Mouse (Mus musculus) ES-Bruce4 (cell line): ENCODE measurements around the gene Emsy. TPM values are rescaled to one million over a fixed set of nuclear protein-coding genes. Genes with fewer than 3 reads are reported as not detected.

ENCODE experiments used
- H3K27ac ChIP-seq: 2 replicates; pipeline ENCODE4 v1.5.1; 2012; ENCODE audit warnings: low read length, inconsistent platforms; ENCODE audit not compliant: insufficient read depth
- H3K27me3 ChIP-seq: 2 replicates; pipeline ENCODE4 v1.6.1; 2012; ENCODE audit warnings: mild to moderate bottlenecking, low read length, inconsistent platforms; ENCODE audit not compliant: control insufficient read depth, poor library complexity, insufficient read depth, severe bottlenecking
- H3K36me3 ChIP-seq: 2 replicates; pipeline ENCODE4 v1.6.1; 2012; ENCODE audit warnings: inconsistent platforms, mild to moderate bottlenecking, low read length, moderate library complexity; ENCODE audit not compliant: control insufficient read depth, poor library complexity, insufficient read depth, severe bottlenecking
- H3K4me1 ChIP-seq: one replicate; pipeline ENCODE4 v1.8.1; 2011; ENCODE audit warnings: low read length; ENCODE audit not compliant: control insufficient read depth, insufficient read depth
- H3K4me3 ChIP-seq: 2 replicates; pipeline ENCODE4 v1.5.1; 2011; ENCODE audit warnings: low read depth, mild to moderate bottlenecking, low read length
- H3K9ac ChIP-seq: 2 replicates; pipeline ENCODE4 v1.6.1; 2012; ENCODE audit warnings: low read depth, mild to moderate bottlenecking, inconsistent platforms; ENCODE audit not compliant: poor library complexity, severe bottlenecking
- H3K9me3 ChIP-seq: replicated peaks from 2 replicates; pipeline ENCODE4 v1.6.1; 2012; ENCODE audit warnings: mild to moderate bottlenecking, low read length, inconsistent platforms; ENCODE audit not compliant: control insufficient read depth, poor library complexity, insufficient read depth, severe bottlenecking
- CTCF ChIP-seq: IDR thresholded peaks from one replicate; pipeline ENCODE4 v1.8.1; 2011; ENCODE audit warnings: low read depth, low read length
- EP300 ChIP-seq: IDR thresholded peaks from 2 replicates; pipeline ENCODE4 v1.6.1; 2011; ENCODE audit warnings: low read depth, low read length; ENCODE audit not compliant: insufficient read depth
- POLR2A ChIP-seq: IDR thresholded peaks from one replicate; pipeline ENCODE4 v1.8.1; 2011; ENCODE audit warnings: low read length; ENCODE audit not compliant: insufficient read depth
- polyA plus RNA-seq: library from polyadenylated mRNA; stranded (reverse); fragments of >200 nt; gene quantifications from 2 replicates; pipeline ENCODE4 v1.2.4, GENCODE M21; 2011; ENCODE audit warnings: low read depth; ENCODE audit not compliant: missing spikeins, insufficient read depth, insufficient read length

Emsy gene
- polyA plus RNA-seq, 1 experiment = 61.2 TPM

GRCm38 (mm10) chr7:98698590-98698989 is 42.0 kb upstream of the Emsy start:
- peaks cover 2% of the 10 kb centered on the region for H3K4me1 ChIP-seq
- H3K9ac ChIP-seq = no peak overlapping the region
- no peak overlapping the region for H3K4me3 ChIP-seq
- H3K36me3 ChIP-seq = no peaks in the 10 kb centered on the region
- no peak for TF ChIP-seq EP300
- TF ChIP-seq POLR2A = no peak
- no peak for TF ChIP-seq CTCF
- H3K27me3 ChIP-seq = no peaks in the 10 kb centered on the region
- H3K27ac ChIP-seq = no peak overlapping the region
- no peaks in the 10 kb centered on the region for H3K9me3 ChIP-seq

DNA sequence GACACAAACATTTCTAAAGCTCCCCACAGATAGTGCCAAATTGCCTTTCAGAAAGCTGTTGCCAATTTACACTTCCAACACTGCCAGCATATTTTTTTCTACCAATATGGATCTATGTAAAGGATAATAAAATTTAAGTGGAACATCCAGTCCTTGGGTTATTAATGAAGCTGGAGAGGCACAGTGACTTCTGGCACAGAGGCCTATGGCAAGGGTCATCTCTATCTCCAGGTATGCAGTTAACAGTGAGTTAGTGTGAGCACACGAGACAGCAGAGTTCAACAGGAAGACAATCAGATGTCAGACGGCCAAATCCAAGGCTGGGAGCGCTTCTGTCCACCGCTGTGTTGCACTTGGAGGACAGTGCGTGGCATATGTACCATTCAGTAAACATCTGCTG is 41.5 kb upstream of the Emsy start:
- H3K9me3 ChIP-seq = no peaks in the 10 kb centered on the region
- peaks cover 3% of the 10 kb centered on the region for H3K4me1 ChIP-seq
- no peak overlapping the region for H3K9ac ChIP-seq
- no peaks in the 10 kb centered on the region for H3K27me3 ChIP-seq
- no peak overlapping the region for H3K27ac ChIP-seq
- H3K4me3 ChIP-seq = no peak overlapping the region
- no peaks in the 10 kb centered on the region for H3K36me3 ChIP-seq
- TF ChIP-seq CTCF (no peak), EP300 (no peak)

GRCm38 (mm10) chr7:98697496-98697895 is 40.9 kb upstream of the Emsy start:
- Histone ChIP-seq H3K27me3 (no peaks in the 10 kb centered on the region), H3K4me3 (no peak overlapping the region), H3K9me3 (no peaks in the 10 kb centered on the region), H3K27ac (no peak overlapping the region), H3K4me1 (peaks cover 4% of the 10 kb centered on the region), H3K36me3 (no peaks in the 10 kb centered on the region), H3K9ac (no peak overlapping the region)
- TF ChIP-seq POLR2A (no peak), CTCF (peak; percentile 41), EP300 (no peak)

DNA sequence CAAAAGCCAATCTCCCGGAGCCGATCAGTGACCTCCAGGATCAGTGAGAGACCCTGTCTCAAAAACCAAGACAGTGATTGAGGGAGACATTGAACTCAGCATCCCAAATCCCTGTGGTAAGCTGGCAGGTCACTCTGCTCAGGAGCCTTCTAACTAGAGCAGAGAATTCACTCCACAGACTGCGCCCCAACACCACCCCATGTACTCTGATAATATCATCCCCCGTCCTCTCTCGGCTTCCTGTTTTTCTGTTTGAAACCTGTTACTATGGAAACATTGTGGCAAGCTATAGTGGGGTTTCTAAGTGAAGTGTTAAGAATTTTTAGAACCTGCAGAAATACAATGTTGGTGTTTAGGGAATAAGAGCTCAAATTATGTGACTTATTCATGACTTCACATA is 37.5 kb upstream of the Emsy start:
- no peaks in the 10 kb centered on the region for H3K9me3 ChIP-seq
- no peak overlapping the region for H3K27ac ChIP-seq
- H3K4me1 ChIP-seq = peaks cover 2% of the 10 kb centered on the region
- TF ChIP-seq EP300 = no peak
- TF ChIP-seq CTCF = no peak
- no peak for TF ChIP-seq POLR2A
- H3K9ac ChIP-seq = no peak overlapping the region
- H3K27me3 ChIP-seq = no peaks in the 10 kb centered on the region
- no peaks in the 10 kb centered on the region for H3K36me3 ChIP-seq
- no peak overlapping the region for H3K4me3 ChIP-seq

DNA sequence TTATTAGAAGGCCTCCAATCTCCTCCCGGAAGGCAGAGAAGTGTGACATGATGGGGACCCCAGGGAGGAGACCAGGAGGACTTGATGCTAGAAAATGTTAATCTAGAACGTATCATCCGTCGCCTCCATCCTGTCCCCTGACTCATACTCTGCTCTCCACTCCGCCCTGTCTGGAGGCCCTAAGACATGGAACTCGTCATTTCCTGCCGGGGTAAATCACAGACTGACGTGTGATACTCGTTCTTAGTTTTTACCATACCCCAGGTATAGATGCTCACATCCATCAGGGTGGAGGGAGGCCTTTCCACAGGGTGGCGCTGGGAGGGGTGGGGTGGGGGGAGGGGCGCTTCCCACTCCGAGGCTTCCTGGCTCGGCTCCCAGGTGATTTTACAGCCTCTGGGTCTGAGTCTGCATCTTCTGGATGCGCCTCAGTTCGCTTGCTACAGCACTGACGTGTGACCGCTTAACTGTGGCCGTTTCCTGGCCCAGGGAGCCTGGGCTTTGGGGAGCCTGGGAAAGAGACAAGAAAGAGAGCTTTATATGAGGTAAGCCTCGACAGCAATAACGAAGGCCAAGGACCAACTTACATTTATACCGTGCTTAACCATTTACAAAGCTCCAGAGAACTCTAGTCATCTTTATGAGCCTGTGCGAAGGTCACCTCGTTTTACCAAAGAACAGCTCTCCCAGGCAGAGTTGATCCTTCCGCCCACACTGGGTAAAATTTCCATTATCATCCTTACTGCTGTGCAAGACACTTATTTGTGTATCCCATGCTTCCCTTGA is 36.4 kb upstream of the Emsy start:
- Histone ChIP-seq H3K4me1 (peaks cover 2% of the 10 kb centered on the region), H3K27me3 (no peaks in the 10 kb centered on the region), H3K27ac (no peak overlapping the region), H3K4me3 (no peak overlapping the region), H3K9ac (no peak overlapping the region), H3K36me3 (no peaks in the 10 kb centered on the region), H3K9me3 (no peaks in the 10 kb centered on the region)
- TF ChIP-seq CTCF (no peak), EP300 (no peak), POLR2A (no peak)

- Histone ChIP-seq H3K27ac (no peak overlapping the region), H3K9me3 (no peaks in the 10 kb centered on the region), H3K4me1 (peaks cover 2% of the 10 kb centered on the region), H3K4me3 (no peak overlapping the region), H3K36me3 (no peaks in the 10 kb centered on the region), H3K27me3 (no peaks in the 10 kb centered on the region), H3K9ac (no peak overlapping the region)
- TF ChIP-seq EP300 (no peak), CTCF (no peak), POLR2A (no peak)
Observed at GRCm38 (mm10) chr7:98690831-98691230, 34.2 kb upstream of the Emsy start.
